Mouse (Mus musculus): Measurements from ENCODE around the gene Scn8a. TPM values are rescaled to one million over a fixed set of nuclear protein-coding genes. Genes with fewer than 3 reads are reported as not detected.

Gene Scn8a
- polyA plus RNA-seq, 1 experiment from 2014 or later, result 20.2 TPM

DNA sequence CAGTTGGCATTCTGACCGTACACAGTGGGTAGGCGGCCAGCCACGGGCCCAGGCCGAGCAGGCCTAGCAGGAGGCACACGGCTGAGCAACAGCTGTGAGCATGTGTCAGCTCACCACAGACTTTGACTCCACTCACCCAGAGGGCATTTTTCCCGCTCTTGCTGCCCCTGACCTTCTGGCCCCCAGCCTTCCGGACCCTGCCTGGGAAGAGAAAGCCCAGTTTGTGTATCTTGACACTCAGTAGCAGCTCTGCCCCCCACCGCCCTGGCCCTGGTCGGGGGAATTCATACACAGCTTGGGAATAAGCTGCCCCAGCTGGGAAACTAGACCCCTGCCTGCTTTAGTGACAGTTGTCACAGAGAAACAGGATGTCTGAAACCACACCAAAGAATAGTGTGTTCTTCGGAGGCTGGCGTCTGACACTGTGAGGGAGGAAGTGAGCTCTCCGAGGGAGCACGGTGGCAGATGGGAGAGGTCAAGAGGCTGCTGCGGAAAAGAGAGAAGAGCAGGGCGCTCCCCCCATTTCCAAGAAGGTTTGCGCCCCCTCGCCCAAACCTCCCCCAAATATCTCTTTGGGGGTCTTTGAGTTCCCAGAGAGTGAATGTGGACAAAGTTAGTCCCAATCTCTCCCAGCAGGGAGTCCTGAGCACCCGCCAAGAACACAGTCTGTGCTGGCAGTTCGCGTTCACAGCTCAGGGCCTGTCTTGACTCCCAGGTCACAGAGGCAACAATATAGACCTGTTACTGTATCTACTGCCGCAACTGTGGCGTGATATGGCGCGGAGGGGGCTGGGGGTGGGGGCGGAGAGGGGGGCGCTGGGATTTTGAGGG, 24.4 kb upstream of the Scn8a start:
- no peak for ATAC-seq (ENCODE audit: low FRiP score)
- no peak overlapping the region for H3K4me3 ChIP-seq
- WGBS, result 42% methylated on average over 26 of the region's 26 CpGs
- H3K27me3 ChIP-seq, result no peaks in the 10 kb centered on the region
- H3K9ac ChIP-seq, result no peak overlapping the region
- H3K27ac ChIP-seq, result peak overlapping the region; percentile 44; the same call in 1 of the 2 replicates
- H3K9me3 ChIP-seq (replicated peaks), result no peaks in the 10 kb centered on the region
- H3K4me2 ChIP-seq (replicated peaks), result no peak overlapping the region
- H3K4me1 ChIP-seq, result peaks cover 11% of the 10 kb centered on the region
- H3K36me3 ChIP-seq, result no peaks in the 10 kb centered on the region

DNA sequence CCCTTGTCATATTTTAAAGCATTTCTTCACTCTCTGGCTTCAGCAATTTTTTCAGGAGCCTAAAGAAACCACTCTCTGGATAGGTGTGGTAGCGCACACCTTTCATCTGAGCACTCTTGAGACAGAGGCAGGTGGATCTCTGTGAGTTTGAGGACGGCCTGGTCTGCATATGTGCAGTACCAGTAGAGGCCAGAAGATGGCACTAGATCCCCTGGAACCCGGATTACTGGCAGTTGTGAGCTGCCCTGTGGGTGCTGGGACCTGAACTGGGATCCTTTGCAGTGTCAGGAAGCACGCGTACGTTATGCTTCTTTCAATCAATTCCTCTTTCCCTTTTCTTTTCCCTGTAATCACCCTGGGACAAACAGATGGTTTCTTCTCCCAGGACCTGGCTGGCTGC, 22.5 kb upstream of the Scn8a start:
- H3K27ac ChIP-seq, result no peak overlapping the region
- no peak overlapping the region for H3K4me2 ChIP-seq (replicated peaks)
- H3K27me3 ChIP-seq, result no peaks in the 10 kb centered on the region
- no peaks in the 10 kb centered on the region for H3K36me3 ChIP-seq
- peaks cover 11% of the 10 kb centered on the region for H3K4me1 ChIP-seq
- WGBS, result 90% methylated on average over 6 of the region's 6 CpGs
- H3K9ac ChIP-seq, result no peak overlapping the region
- ATAC-seq (ENCODE audit: low FRiP score), result no peak
- no peak overlapping the region for H3K4me3 ChIP-seq
- no peaks in the 10 kb centered on the region for H3K9me3 ChIP-seq (replicated peaks)

DNA sequence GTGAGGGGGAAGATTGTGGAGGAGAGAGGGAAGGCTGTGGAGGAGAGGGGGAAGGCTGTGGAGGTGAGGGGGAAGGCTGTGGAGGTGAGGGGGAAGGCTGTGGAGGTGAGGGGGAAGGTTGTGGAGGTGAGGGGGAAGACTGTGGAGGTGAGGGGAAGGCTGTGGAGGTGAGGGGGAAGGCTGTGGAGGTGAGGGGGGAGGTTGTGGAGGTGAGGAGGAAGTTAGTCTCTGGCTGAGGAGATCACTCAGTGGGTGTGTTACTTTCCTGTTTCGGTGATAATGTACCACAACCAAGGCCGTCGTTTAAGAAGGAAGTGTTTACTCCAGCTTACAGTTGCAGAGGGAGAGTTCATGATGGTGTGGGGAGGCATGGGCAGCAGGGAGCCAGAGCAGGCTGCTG, 12.1 kb upstream of the Scn8a start:
- no peak overlapping the region for H3K4me3 ChIP-seq
- H3K9ac ChIP-seq, result no peak overlapping the region
- no peaks in the 10 kb centered on the region for H3K4me1 ChIP-seq
- no peak for ATAC-seq (ENCODE audit: low FRiP score)
- 84% methylated on average over 3 of the region's 3 CpGs for WGBS
- H3K27ac ChIP-seq, result no peak overlapping the region
- no peak overlapping the region for H3K4me2 ChIP-seq (replicated peaks)
- H3K36me3 ChIP-seq, result no peaks in the 10 kb centered on the region
- no peaks in the 10 kb centered on the region for H3K9me3 ChIP-seq (replicated peaks)
- peaks cover 4% of the 10 kb centered on the region; the same call in 1 of the 2 replicates for H3K27me3 ChIP-seq

DNA sequence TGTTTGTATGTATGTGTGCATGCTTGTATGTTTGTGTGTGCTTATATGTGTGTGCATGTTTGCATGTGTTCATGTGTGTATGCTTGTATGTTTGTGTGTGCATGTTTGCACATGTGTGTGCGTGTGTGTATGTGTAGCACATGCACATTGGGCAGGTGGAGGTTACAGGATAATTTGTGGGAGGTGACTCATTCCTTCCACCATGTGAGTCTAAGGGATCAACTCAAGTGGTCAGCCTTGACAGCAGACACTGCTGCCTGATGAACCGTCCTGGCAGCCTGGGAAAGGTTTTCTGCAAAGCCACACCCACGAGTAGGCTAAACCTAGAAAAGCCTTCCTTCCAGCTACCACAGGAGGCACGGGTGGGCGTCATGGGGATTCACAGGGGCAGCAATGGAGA, 8.8 kb upstream of the Scn8a start:
- WGBS, result 43% methylated on average over 5 of the region's 5 CpGs
- Histone ChIP-seq H3K36me3 (no peaks in the 10 kb centered on the region), H3K27me3 (peaks cover 4% of the 10 kb centered on the region), H3K9me3 (replicated peaks) (no peaks in the 10 kb centered on the region), H3K9ac (no peak overlapping the region), H3K4me1 (no peaks in the 10 kb centered on the region), H3K27ac (no peak overlapping the region), H3K4me2 (replicated peaks) (no peak overlapping the region), H3K4me3 (no peak overlapping the region)
- ATAC-seq (ENCODE audit: low FRiP score), result no peak

DNA sequence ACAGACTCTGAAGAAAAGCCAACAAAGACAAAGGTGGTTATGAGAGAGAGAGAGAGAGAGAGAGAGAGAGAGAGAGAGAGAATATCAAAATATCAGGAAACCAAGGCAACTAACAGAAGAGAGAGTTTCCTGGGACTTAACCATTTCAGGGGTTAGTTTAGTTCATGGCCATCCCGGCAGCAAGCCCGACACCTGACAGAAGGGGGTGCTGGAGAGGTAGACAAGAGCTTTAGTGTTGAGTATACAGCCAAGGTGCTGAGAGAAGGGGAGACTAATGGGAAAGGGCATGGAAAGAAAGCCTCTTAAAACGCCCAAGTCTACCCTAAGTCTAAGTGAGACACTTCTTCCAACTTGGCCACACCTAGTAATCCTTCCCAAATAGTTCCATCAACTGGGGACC, 4.1 kb upstream of the Scn8a start:
- H3K36me3 ChIP-seq, result no peaks in the 10 kb centered on the region
- no peak overlapping the region for H3K27ac ChIP-seq
- H3K9me3 ChIP-seq (replicated peaks), result no peaks in the 10 kb centered on the region
- ATAC-seq (ENCODE audit: low FRiP score), result no peak
- no peak overlapping the region for H3K9ac ChIP-seq
- H3K27me3 ChIP-seq, result peaks cover 13% of the 10 kb centered on the region
- no peak overlapping the region for H3K4me2 ChIP-seq (replicated peaks)
- no peak overlapping the region for H3K4me3 ChIP-seq
- H3K4me1 ChIP-seq, result no peaks in the 10 kb centered on the region; the same call in 1 of the 2 replicates
- 52% methylated on average over 3 of the region's 3 CpGs for WGBS

DNA sequence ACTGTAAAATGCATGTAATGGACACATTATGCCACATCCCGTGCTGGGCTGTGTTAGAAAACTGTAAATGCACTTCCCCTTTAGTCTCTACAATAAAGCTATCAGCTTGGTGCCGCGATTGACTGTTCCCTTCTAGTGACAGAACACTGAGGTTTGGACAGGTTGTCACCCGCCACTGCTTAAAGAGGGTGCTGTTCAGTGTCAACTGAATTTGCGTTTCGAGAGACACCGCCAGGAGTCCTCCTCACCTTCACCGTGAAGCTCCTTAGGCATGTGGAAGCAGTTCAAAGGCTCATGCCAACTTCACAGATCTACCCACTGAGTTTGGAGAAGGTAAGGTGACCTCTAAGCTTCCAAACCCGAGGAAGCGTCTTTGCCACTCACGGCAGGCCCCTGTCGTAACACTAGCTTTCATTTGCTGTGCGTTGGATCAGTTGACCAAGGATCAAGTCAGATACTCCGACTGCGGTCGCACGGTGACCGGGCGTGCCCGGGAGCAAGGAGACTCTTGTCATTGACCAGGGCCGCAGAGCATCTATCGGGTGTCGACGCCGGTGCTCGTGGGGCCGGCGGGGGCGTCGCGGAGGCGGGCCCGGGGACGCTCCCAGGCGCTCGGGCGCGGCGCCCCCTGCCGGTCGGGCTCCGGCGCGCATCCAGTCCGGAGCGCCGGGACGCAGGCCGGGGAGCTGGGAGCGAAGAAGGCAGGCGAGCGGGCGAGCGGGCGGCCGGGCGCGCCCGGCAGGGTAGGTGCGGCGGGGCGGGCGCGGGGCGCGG, 530 bp downstream of the Scn8a start:
- peak overlapping the region; percentile 56 for H3K4me2 ChIP-seq (replicated peaks)
- peak overlapping the region; percentile 51 for H3K9ac ChIP-seq
- no peaks in the 10 kb centered on the region for H3K9me3 ChIP-seq (replicated peaks)
- WGBS, result 4% methylated on average over 40 of the region's 66 CpGs
- no peak overlapping the region for H3K27ac ChIP-seq
- peak overlapping the region; percentile 90 for H3K4me3 ChIP-seq
- no peaks in the 10 kb centered on the region for H3K36me3 ChIP-seq
- H3K27me3 ChIP-seq, result peaks cover 24% of the 10 kb centered on the region
- peaks cover 24% of the 10 kb centered on the region for H3K4me1 ChIP-seq
- ATAC-seq (ENCODE audit: low FRiP score), result peak; percentile 48

DNA sequence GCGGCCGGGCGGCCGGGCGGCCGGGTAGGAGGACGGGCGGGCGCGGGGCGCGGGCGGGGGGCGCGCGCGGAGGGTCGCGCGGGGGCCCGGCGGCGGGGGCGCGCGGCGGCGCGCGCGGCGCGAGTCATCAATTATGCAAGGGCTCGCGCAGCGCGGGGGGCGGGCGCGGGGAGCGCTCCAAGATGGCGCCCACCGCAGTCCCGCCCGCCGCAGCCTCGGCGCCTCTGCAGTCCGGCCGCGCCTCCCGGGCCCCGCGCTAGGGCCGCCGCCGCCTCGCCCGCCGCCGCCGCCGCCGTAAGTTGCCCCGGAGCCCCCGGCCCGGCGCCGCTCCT, 1.1 kb downstream of the Scn8a start:
- ATAC-seq (ENCODE audit: low FRiP score), result peak; percentile 68
- peak overlapping the region; percentile 90 for H3K4me3 ChIP-seq
- peak overlapping the region; percentile 88 for H3K27ac ChIP-seq
- peak overlapping the region; percentile 92 for H3K4me2 ChIP-seq (replicated peaks)
- H3K36me3 ChIP-seq, result no peaks in the 10 kb centered on the region
- H3K9ac ChIP-seq, result peak overlapping the region; percentile 96
- H3K27me3 ChIP-seq, result peaks cover 24% of the 10 kb centered on the region
- no peaks in the 10 kb centered on the region for H3K9me3 ChIP-seq (replicated peaks)
- peaks cover 24% of the 10 kb centered on the region for H3K4me1 ChIP-seq
- WGBS, result 2% methylated on average over 21 of the region's 69 CpGs

DNA sequence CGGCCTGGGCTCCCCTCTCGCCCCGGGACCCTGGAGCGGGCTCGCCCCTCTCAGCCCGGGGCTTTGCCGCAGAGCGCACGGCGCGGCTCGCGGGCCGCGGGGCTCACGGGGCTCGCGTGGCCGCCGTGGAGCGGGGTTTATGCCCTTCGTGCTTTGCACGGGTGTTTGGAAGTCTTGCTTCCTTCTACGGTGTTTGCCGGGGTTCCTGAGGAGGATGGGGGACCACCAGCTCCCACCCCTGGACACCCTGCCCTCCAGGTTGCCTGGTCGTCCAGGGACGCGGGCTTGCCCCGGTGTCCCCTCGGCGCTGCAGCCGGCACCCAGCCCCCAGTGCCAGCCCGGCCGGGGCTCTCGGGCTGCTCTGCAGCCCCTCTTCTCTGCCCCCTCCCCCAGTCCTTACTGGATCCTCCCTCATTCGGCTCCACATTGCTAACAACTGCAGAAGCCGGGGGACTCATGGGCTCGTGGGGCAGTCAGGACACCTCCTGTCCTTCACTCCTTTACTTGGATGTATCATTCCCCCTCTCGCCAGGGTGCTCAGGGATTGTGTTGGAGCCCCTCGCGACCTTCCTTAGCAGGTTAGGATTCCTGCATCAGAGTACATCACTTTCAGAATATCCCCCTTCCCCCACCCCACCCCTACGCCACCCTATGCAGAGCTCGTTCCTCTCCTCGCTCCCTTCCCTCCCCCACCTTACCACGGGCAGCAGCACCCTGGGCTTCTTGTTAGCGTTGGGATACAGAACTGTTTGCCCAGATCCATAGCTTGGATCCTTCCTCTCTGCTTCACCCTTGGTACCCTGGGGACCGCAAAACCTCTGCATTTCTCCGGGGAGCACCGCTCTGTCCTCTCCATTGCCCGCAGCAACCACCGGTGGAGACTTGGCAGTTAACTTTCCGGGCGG, 1.7 kb downstream of the Scn8a start:
- WGBS, result under 1% methylated on average over 47 of the region's 53 CpGs
- peak overlapping the region; percentile 92 for H3K4me2 ChIP-seq (replicated peaks)

DNA sequence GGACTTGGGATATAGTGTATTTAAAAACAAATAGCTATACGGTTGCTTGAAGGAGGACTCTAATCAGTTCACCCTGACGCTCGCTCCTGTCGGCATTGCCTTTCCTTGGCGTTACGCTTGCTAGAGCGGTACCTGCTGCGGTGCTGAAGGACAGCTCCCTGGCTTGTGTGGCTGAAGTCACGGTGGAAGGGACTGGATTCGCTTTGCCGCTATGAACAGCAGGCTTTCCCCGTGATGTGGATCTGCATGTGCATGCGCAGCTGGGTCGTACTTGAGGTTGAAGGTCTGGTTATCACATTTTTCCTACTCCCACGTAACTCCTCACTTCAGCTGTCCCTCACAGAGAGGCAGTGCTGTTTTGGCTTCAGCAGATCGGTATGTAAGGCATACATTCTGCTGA, 3.5 kb downstream of the Scn8a start:
- 4% methylated on average over 16 of the region's 16 CpGs for WGBS
- Histone ChIP-seq H3K36me3 (no peaks in the 10 kb centered on the region), H3K27ac (no peak overlapping the region), H3K4me1 (peaks cover 24% of the 10 kb centered on the region), H3K27me3 (peaks cover 23% of the 10 kb centered on the region), H3K9ac (no peak overlapping the region), H3K4me3 (peak overlapping the region; percentile 6; the same call in 1 of the 2 replicates), H3K9me3 (replicated peaks) (no peaks in the 10 kb centered on the region), H3K4me2 (replicated peaks) (peak overlapping the region; percentile 92)
- no peak for ATAC-seq (ENCODE audit: low FRiP score)

More for the DNA sequence above, 1.7 kb downstream of the Scn8a start:
- H3K36me3 ChIP-seq, result no peaks in the 10 kb centered on the region
- H3K27me3 ChIP-seq, result peaks cover 24% of the 10 kb centered on the region
- peak overlapping the region; percentile 90 for H3K4me3 ChIP-seq
- H3K27ac ChIP-seq, result peak overlapping the region; percentile 88
- ATAC-seq (ENCODE audit: low FRiP score), result peak; percentile 76
- peak overlapping the region; percentile 96 for H3K9ac ChIP-seq
- H3K9me3 ChIP-seq (replicated peaks), result no peaks in the 10 kb centered on the region
- H3K4me1 ChIP-seq, result peaks cover 24% of the 10 kb centered on the region

DNA sequence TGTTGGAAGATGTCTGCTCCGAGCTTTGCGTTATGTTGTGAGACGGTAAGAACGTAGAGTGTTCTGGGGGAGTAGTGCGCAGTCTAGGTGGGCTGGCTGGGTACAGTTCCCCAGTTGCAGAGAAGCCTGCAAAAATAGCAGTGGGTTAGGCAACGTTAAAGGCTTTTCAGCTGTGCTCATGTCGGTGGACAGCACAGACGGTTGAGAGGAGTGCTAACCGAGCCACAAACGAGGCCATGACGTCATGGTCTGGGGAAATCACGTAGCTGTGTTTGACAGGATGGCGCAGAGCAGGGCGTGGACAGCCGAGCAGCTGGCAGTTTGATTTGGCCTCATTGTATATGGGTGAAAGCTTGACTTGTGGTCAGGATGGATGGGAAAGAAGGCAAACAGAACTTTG, 9.4 kb downstream of the Scn8a start:
- no peak overlapping the region for H3K27ac ChIP-seq
- H3K9me3 ChIP-seq (replicated peaks), result no peaks in the 10 kb centered on the region
- 0 out of 2 replicates have a peak, but pooled peaks cover 5% of the 10 kb centered on the region for H3K4me1 ChIP-seq
- WGBS, result 70% methylated on average over 15 of the region's 15 CpGs
- ATAC-seq (ENCODE audit: low FRiP score), result no peak
- H3K4me3 ChIP-seq, result no peak overlapping the region
- H3K9ac ChIP-seq, result no peak overlapping the region
- no peaks in the 10 kb centered on the region for H3K27me3 ChIP-seq
- H3K4me2 ChIP-seq (replicated peaks), result no peak overlapping the region
- no peaks in the 10 kb centered on the region for H3K36me3 ChIP-seq

DNA sequence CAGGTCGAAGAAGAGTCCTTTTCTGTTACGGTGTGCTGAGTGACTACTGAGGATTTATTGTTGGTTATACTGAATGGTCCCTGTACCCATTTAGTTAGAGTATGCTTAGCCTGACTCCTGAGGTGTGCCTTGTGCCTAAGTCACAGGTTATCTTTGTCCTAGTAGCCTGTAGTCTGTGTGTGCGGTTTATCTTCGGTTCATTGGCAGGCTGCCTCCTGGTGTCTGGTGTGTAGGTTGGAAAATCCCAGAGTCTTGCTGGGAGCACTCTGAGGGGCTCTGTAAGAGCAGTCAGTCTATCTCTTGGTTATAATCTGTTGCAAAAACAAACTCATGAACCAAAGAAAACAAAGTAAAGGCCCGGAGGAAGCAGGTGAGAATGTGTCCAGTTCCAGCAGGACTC, 11.7 kb downstream of the Scn8a start:
- 77% methylated on average over 5 of the region's 5 CpGs for WGBS
- Histone ChIP-seq H3K4me1 (0 out of 2 replicates have a peak, but pooled peaks cover 5% of the 10 kb centered on the region), H3K27me3 (no peaks in the 10 kb centered on the region), H3K27ac (no peak overlapping the region), H3K9me3 (replicated peaks) (0 out of 2 replicates have a peak, but pooled peaks cover under 1% of the 10 kb centered on the region), H3K36me3 (no peaks in the 10 kb centered on the region), H3K4me3 (no peak overlapping the region), H3K9ac (no peak overlapping the region), H3K4me2 (replicated peaks) (no peak overlapping the region)
- no peak for ATAC-seq (ENCODE audit: low FRiP score)

DNA sequence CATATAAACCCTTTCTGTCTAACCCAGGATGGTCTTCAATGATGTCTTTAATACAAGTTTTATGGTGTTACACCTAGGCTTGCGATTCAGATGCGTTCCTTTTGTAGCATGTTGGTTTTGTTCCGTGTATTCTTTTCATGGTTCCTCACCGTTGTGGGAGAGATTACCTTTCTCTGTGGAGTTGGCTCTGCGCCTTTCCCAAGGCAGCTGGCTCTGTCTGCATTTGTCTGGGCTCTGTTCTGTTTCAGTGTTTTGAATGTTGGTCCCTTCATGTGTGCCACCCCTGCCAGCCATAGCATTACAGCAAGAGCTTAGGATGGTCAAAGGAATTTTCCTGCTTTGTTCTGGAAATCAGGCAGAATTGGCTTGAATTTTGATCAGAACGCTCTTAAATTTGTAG, 14.8 kb downstream of the Scn8a start:
- Histone ChIP-seq H3K4me2 (replicated peaks) (no peak overlapping the region), H3K27ac (no peak overlapping the region), H3K4me3 (no peak overlapping the region), H3K9ac (no peak overlapping the region), H3K9me3 (replicated peaks) (peaks cover 7% of the 10 kb centered on the region; the same call in 1 of the 2 replicates), H3K4me1 (no peaks in the 10 kb centered on the region), H3K36me3 (no peaks in the 10 kb centered on the region), H3K27me3 (no peaks in the 10 kb centered on the region)
- WGBS, result 98% methylated on average over 6 of the region's 6 CpGs
- no peak for ATAC-seq (ENCODE audit: low FRiP score)

Measured in hindbrain, embryonic 12.5 days (tissue).